Mouse (Mus musculus) layer of hippocampus, postnatal 10 days (tissue): ENCODE data around the gene Nmt2. TPM values are rescaled to one million over a fixed set of nuclear protein-coding genes. Genes with fewer than 3 reads are reported as not detected.

Source experiments
- DNase-seq, 2 experiments: peaks; one replicate each; pipeline ENCODE4 v3.0.0; 2021; ENCODE audit warnings: low spot score in 2 of 2
- long read RNA-seq: library from polyadenylated mRNA; stranded (forward); transcript quantifications from one replicate; pipeline ENCODE4 v2.0.0, GENCODE M21; 2023
- total RNA-seq, 2 experiments: library from RNA; stranded (reverse); gene quantifications; 2 replicates each; pipeline ENCODE4 v1.2.3; 2021

The Nmt2 gene
- total RNA-seq: 10 to 100 TPM; 76.4 to 78.5 TPM
- long read RNA-seq, full-length matches to known transcripts: 7 of 17 reads
- long read RNA-seq, partial matches to known transcripts: 1 of 17 reads
- long read RNA-seq, other reads (novel, unspliced or antisense): 9 of 17 reads

DNA sequence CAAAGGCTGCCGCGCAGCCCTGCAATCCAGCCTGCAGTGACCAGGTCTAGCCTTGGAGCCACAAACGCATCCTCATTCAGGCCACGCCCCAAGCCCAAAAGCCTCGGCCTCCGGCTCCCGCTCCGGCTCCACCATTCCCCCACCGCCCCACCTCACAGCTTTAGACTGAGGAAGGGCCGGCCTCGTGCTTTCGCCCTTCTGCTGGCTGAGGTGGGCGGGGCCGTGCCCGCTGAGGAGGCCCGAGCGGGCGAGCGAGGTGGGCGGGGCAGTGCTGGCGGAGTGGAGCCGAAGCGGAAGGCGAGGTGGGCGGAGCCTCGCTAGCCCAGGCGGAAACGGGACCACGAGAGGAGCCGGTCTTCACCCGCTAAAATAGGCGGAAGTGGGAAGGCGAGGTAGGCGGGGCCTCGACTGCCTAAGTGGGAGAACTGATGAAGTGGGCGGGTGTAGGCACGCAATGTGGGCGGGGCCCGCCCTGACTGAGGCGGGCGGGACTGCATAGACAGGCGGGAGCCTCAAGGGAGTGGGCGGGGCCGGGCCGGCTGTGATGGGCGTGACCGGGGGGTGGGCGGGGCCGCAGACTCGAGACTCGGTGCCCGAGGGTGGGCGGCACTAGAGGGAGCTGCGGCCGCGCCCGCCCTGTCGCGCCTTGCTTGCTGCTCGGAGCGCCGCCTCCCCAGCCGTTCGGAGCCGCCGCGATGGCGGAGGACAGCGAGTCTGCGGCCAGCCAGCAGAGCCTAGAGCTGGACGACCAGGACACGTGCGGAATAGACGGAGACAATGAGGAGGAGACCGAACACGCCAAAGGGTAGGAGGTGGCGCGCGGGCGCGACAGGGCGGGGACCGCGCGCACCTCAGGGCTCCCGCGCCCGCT lies at the start of gene Nmt2:
TSS of gene Nmt2 (plus strand) at position 611 of the 871 bp plus-strand sequence.
- peak; percentile 98 for DNase-seq

DNA sequence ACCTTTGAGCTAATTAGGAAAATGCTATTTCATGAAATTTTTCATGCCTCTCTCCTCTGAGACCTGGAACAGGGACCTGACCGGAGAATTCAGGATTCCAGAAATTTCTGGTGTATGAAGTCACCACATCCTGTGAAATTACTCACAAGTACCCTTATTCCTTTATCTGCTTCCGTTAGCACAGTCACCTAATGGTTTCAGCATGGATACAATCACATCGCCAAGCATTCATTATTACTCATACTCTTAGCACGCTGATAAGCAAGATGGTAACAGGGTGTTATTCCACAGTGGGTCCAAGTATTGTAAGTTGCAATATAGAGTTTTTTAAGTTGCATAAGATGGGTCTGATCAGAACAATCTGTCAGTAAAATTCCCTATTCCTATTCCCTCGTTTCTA lies 44.8 kb upstream of the Nmt2 start:
- no peak for DNase-seq

DNA sequence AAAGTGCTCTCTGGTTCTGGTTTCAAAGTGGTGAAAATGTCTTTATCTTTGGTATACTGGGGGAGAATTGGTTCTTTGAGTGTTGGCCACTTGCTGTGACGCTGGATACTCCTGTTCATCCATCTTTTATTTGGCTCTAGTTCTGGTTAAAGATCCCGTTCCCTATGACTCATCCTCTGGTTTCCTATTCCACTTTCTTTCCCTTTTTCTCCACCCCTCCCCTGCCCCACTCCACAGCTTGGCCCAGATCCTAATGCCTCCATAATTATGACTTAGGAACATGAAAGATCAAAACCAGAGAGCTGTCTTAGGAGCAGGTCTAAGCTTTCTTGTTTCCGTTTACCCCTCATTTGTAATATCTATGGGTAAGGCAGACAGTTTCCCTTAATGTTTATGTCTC lies 39.8 kb upstream of the Nmt2 start:
- DNase-seq: no peak

DNA sequence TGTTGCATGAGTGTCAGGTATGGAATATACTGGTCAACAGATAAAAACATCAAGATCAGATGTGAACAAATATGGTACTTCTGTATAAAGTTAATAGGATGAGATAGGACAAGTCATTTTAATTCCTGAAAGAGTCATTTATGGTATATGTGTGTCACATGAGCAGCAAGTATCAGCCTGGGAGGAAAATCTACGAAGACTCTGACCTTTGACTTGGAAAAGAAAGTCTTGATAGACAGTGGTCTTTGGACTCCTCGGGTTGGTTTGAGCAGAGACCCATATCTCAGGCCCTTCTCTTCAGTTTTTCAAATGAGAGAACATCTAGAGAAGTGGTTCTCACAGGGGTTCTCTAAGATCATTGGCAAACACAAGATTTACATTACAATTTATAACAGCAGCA lies 32.7 kb upstream of the Nmt2 start:
- DNase-seq: no peak

DNA sequence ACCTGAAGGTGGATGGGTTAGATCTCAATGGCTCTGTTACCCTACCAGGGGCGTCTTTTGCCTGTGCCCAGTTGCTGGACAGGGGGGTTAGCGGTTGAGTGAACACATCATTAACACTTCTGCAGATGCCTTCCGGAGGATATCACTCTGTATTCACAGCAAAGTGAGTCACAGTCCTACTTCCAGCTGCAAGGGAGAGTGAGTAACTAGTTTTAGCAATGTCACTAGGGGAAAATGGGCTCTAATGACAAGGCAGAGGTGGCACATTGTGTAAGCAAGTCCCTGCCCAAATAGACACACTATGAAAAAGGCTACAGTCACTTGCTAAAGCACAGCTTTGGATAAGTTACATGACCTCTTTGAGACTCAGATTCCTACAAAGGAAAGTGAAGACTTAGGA lies 17.5 kb upstream of the Nmt2 start:
- DNase-seq: no peak

DNA sequence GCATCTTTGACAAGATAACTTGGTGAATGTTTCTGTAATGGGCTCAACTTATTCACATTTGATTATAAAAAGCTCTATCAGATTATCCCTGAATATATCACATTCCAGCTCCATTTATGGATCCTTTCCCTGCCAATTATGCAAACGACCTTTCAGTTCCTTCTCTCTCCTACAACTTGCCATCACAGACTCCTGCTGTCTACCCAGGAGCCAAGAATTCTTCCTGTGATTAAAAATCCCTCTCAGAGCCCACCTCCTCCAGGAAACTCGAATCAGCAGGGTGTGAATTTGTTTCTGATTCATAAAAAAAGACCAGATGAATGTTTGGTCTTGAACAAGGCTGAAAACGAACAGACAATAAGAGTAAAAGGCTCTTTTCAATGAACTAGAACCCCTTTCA lies 16.1 kb upstream of the Nmt2 start:
- no peak for DNase-seq

DNA sequence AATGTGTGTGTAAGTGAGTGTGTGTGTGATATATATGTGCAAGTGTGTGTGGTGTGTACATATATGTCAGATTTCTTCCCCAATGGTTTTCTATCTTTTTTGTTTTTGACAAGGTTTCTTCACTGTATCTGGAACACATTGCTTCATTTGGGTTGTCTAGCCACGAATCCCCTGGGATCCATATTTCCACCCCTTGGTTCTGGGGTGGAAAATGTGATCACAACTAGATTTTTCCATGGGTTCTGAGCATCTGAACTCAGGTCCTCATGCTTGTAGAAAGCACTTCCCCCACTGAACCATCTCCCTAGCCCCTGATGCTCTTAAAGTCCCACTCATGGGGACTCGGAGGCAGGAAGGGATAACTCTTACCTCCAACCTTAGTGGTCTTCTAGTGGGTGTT lies 10.7 kb upstream of the Nmt2 start:
- DNase-seq: no peak

DNA sequence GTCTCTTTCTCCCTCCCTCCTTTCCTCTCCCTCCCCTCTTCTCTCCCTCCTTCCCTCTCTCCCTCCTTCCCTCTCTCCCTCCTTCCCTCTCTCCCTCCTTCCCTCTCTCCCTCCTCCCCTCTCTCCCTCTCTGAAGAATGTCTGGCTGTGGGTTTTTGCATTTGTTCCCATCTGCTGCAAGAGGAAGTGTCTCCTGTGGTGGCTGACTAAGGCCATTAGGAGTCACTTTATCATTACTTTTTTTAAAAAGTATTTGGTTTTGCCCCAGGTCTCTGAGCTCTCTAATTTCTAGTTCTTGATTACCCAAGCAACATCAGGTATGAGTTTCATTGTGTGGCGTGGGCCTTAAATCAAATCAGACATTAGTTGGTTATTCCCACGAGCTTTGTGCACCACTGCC lies 7.9 kb upstream of the Nmt2 start:
- no peak for DNase-seq

DNA sequence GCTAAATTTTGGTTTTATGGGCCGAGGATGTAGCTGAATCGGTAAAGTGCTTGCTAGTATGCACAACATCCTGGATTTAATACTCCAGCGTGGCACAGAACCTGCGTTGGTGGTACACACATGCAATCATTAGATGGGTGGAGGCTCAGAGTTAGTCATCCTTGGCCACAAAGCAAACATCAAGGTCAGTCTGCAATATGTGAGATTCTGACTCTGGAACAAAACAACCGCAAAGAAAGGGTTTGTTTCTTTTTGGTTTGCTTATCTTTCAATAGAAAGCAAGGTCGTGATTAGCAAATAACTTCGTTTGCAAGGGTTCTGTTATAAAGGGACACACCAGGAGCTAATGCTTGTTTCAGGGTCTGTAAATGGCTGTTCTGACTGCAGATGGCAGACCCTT lies 6.5 kb upstream of the Nmt2 start:
- no peak for DNase-seq

DNA sequence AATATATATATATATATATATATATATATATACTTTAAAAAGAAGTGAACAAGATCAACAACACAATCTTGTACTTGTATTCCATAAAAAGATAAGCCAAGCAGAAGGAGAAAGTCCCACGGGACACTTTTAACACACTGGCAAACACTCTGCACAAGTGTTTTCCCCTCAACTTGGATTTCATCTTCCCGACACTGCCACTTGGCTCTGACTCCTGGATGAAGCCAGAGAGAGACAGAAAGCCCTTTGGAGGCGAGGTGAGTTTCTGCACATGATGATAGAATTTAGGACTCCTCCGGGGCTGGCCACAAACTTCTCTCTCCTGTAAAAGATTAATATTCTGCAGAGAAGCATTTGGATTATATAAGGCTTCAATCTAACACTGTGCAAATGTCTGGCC lies 2.7 kb upstream of the Nmt2 start:
- DNase-seq: no peak

DNA sequence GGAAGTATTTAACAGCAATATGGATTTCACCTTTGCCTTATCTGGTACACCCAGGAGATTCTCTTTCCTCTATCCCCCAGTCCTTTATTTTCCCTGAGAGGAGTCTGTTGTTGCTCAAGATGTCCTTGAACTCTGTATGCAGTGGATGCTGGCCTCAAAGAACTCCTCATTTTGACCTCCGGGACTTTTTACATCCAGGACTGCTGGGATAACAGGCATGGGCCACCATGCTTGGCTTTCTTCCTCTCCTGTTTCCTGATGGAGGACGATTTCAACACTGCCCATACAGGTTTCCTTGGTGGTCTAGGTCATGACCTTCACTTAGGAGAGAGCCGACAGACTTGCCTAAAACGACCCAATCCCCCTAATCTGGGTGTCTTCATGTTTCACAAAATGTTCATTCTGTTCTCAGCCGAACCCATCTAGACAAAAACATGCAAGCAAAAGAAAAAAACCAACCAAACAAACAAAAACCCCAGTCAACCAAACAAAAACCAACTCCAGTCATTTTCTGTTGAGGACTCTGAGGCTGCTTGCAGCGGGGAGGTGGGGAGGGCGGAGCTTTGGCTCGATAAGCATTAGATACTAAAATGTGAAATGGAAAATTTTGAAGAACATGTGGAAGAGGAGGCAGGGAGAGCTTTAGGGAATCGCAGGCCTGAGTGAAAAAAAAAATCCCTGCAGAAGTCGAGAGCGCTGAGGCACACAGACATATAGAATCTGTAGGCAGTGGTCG lies 978 bp upstream of the Nmt2 start:
- DNase-seq: peak in 1 of 2 experiments; percentile 20

DNA sequence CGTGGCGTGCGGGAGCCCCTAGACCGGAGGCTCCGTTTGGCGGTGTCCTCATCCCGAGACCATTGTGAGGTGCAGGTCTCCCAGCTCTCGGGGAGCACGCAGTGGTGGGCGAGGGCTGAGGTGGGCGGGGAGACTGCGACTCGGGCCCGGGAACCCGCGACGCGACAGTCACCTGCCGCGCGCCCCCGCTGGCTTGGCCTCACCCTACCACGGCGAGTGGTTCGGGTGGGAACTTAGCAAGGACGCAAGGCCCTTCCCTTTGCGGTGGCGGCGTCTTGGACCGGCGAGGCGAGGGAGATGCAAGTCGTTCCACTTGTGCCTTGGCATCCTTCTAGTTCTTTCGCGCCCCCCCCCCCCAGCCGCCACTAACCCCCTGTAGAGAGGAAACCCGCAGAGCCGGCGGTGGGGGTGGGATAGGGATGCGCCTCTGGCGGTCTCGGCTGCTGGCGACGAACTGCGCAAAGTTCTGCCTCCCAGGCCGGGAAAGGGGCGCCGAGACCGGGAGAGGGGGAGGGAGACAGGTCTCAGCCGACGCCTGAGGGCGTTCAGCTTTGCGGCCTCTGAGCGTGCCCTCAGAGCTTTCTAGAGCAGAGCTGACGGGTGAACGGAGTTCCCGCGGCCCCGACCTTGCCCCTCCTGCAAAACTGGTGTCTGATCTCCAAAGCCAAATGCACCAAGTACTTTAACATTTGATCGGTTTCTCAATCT lies 615 bp downstream of the Nmt2 start:
- peak; percentile 68 to 74 for DNase-seq

DNA sequence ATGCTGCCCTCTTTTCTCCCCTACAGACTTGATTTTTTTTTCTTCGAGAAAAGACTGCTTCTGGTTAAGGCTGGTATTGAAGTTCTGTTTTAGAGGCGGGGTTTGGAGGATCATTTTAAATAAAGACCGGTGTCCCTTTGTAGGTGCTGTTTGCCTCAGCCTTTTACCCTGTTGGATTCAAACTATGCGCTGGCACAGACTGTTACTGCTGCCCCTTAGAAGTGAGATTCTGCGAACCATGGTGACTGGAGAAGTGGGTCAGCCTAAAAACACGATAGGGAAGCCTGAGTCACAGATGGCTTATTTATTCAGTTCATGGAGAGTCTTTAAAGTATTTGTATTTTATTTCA lies 1.1 kb downstream of the Nmt2 start:
- no peak for DNase-seq

DNA sequence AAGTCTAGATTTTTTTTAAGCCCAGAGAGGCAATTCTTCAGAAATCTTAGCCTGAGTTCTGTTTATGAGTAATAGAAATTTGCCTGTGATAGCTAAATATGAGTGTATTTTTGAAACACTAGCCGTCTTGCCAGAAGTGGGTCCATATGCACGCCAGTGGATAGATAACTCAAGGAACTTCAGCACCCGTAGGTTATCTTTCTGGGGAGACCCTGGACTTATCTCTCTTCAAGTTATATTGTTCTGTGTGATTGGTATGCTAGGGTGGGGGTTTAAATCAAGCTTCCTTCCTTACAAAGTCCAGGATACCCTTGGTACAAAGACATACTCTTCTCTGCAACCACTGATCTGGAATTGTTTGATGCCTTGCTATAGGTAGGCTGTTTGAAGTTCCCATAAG lies 1.7 kb downstream of the Nmt2 start:
- no peak for DNase-seq

DNA sequence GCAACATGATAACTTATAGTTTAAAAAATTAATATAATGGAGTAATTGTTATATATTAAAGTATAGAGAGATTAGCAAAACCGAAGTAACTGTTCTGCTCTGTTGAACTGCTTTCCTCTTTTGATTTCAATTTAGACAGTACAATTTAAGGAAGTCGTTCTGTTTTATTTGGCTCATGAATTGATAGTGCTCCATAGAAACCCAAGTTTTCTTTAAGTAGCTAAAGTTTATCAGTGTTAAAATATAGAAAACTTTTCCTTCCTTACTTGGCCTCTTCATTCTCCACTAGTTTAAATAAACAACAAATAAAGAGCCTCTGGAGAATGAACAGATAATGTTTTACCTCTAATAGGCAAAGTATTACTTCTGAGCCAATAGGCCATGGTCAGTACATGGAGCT lies 2.2 kb downstream of the Nmt2 start:
- no peak for DNase-seq

DNA sequence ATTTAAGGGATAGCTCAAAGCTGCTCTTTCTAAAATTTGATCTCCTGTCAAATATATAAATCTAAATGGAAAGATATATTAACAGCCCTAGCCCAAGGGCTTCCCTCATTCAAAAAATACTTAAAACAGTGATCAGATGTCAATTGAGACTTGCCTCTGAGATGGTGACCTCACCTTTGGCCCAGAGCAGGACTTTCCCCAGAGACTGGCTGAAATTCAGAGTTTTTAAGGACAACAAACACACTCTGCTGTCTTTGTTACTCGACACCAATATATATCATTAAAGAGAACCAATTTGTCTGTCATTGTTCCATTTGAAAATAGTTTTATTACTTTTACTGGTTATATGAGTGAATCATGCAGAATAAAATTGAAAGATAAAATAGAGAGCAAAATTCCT lies 5.6 kb downstream of the Nmt2 start:
- DNase-seq: no peak

DNA sequence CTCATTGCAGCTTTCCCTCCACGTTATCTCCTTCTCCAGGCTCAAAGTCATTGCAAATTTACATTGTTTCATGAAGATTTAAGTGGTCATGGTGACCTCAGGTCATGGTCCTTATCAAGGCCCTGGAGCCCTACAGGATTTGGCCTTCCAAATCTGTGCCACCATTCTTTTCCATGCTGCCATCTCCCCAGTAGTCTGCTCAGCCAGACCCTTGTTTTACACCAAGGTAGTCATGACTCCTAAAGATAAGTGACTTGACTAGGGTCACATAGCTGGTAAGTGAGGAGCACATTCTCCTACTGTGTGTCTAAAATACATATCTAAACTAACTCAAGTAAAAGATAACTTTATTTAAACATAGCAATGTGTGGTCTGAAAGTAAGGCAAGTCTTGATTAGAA lies 8.2 kb downstream of the Nmt2 start:
- DNase-seq: no peak

DNA sequence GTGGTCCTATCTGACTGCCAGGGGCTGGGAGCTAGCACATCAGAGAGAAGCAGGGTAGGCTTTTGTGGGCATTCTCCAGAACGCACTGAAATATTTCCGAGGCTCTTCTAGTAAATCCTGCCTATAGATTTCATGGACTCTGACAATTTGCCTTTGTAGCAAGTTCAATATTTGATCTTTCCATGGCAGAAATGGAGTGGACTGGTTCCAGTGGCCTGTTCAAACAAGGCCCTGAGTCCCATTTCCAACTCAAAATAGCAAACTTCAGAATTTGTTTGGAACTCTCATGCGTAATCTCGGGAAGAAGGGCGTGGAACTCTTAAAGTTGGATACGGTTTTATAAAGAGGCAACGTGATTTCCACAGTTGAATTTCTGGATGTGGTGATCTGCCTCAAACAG lies 11.8 kb downstream of the Nmt2 start:
- DNase-seq: no peak

DNA sequence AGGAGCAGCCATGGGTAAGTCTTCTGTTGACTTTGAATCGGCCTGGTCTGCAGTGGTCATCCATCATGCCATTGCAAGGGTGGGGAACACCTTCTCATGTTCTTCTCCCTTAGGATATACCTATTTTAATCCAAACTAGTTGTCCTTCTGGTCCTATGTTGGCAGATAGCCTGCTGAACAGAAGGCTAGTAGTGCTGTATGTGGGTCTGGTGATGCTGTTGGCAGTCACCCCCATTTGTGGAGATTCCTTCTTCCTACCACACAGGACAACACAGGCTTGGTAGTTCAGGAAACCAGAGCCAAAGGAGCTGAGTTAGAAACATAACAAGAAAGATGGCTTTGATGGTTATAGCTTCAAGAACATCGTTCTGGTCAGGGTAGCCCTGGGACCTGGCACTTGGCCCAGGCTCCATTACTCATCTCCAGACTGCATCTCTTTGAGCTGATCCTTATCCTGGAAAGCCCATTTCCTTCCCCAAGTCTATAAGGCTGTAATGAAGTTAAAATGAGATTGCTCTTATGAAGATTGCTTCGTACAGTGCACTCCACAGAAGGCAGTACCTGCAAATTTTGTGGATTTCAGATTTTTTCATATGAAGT lies 21.5 kb downstream of the Nmt2 start:
- DNase-seq: no peak

DNA sequence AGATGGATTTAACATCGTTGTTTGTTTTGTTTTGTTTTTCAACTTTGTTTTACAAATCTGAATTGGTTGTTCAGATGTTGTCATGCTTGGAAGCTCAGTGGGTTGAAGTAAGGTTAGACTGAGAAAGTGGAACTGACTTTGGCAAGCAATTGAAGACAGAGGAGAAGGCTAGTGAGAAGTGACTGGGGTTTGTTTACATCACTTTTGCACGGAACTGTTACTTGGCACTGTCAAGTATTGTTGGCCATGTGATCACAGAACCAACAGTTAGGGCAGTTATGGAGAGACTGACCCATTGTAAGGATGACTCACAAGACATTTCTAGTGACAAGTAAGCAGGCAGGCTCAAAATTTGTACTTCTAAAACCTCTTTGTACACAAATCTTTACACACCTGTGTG lies 39.1 kb downstream of the Nmt2 start:
- no peak for DNase-seq

DNA sequence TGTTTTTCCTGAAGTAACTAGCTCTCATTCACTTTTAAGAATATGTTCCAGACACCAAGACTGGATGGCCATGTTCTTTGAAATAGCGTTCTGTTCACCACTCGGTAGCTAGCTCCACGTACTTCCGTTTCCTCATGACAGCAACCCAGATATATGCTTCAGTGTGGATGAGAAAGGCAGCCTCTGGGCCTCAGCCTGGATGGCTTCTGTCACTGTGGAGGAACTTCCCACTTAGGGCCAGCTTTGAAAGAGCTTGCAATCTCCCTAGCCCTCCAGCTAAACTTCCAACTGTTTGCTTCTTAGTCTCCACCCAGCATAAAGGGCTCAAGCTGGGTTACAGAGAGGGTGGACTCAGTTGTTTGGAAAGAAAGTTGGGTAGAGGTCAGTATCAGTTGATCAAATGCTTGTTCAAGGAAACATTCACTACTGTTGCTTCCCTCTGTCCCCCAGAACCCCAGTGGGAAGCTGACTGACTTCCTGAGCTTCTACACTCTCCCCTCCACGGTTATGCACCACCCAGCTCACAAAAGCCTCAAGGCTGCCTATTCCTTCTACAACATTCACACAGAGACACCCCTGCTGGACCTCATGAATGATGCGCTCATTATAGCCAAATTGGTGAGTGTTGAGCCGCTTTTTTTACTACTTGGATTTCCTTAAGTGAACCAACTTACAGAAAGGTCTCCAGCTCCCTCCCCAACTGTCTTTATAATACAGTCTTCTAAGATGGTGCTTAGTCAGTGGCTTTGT lies 40.5 kb downstream of the Nmt2 start:
- DNase-seq: no peak
